Mouse (Mus musculus) forebrain, postnatal 0 days (tissue): ENCODE measurements around the gene Kcns3. TPM values are rescaled to one million over a fixed set of nuclear protein-coding genes. Genes with fewer than 3 reads are reported as not detected.

Experiments used
- ATAC-seq: fragments of 200-750 bp; cut with Nextera tagmentation; 2 replicates; pipeline ENCODE4 v1.8.0; 2017; ENCODE audit warnings: mild to moderate bottlenecking, moderate library complexity
- DNase-seq: peaks from one replicate; pipeline ENCODE4 v3.0.0-alpha.2; 2015
- H3K27ac ChIP-seq: fragments of 300-500 bp; sonication (generic); 2 replicates; pipeline ENCODE4 v1.5.1; 2014; ENCODE audit warnings: low read depth, mild to moderate bottlenecking, antibody characterized with exemption, low read length, moderate library complexity, mixed read lengths
- H3K27me3 ChIP-seq: fragments of 300-500 bp; sonication (generic); 2 replicates; pipeline ENCODE4 v1.6.1; 2014; ENCODE audit warnings: mild to moderate bottlenecking, low read length, mixed read lengths; ENCODE audit not compliant: insufficient read depth
- H3K36me3 ChIP-seq: fragments of 300-500 bp; sonication (generic); 2 replicates; pipeline ENCODE4 v1.6.1; 2014; ENCODE audit warnings: mild to moderate bottlenecking, moderate library complexity; ENCODE audit not compliant: insufficient read depth
- H3K4me1 ChIP-seq: fragments of 300-500 bp; sonication (generic); 2 replicates; pipeline ENCODE4 v1.6.1; 2014; ENCODE audit warnings: antibody characterized with exemption; ENCODE audit not compliant: insufficient read depth
- H3K4me2 ChIP-seq: fragments of 300-500 bp; sonication (generic); 2 replicates; pipeline ENCODE4 v1.6.1; 2014; ENCODE audit warnings: low read depth, mild to moderate bottlenecking, moderate library complexity
- H3K4me3 ChIP-seq: fragments of 300-500 bp; sonication (generic); 2 replicates; pipeline ENCODE4 v1.5.1; 2014; ENCODE audit warnings: low read depth, low read length, mixed read lengths
- H3K9ac ChIP-seq: fragments of 300-500 bp; sonication (generic); 2 replicates; pipeline ENCODE4 v1.6.1; 2014; ENCODE audit warnings: mild to moderate bottlenecking
- H3K9me3 ChIP-seq: fragments of 300-500 bp; sonication (generic); 2 replicates; pipeline ENCODE4 v1.6.1; 2016; ENCODE audit warnings: low read length
- CTCF ChIP-seq: sonication (generic); IDR thresholded peaks from 2 replicates; pipeline ENCODE4 v1.5.1; 2016; ENCODE audit warnings: antibody characterized with exemption, control low read depth, low read depth
- WGBS: fragments of 180-500 bp; shearing (Covaris S2); extraction: QIAGEN DNeasy Blood & Tissue Kit; methylation state at CpG from one replicate; pipeline ENCODE4 v1.1.7; 2014; 5-methylcytosine and 5-hydroxymethylcytosine counted together
- polyA plus RNA-seq: library from polyadenylated mRNA; unstranded; fragments of >200 nt; fragmentation: Nextera tagmentation; extraction: Ambion mirVana; gene quantifications from 2 replicates; pipeline ENCODE4 v1.2.1, GENCODE M21; 2015
- total RNA-seq: library from RNA; depleted of rRNA; stranded (reverse); fragments of >200 nt; gene quantifications from 2 replicates; pipeline ENCODE4 v1.2.3, GENCODE M21; 2014; rRNA removed

Kcns3 gene
- total RNA-seq (2.7 and 3.9 TPM in 2 replicates), polyA plus RNA-seq (1.2 TPM in 2 replicates)

GRCm38 (mm10) chr12:11151015-11151414 lies at the start of gene Kcns3:
Gene Kcns3 (minus strand): TSS chr12:11151056.
- peaks cover 11% of the 10 kb centered on the region; the same call in 1 of the 2 replicates for H3K27me3 ChIP-seq
- H3K9ac ChIP-seq, result peak within 1 kb of the TSS; percentile 52
- 21% methylated on average over 15 of the region's 15 CpGs for WGBS
- no peaks in the 10 kb centered on the region for H3K36me3 ChIP-seq
- H3K4me2 ChIP-seq, result peak within 1 kb of the TSS; percentile 94
- peaks cover 4% of the 10 kb centered on the region; the same call in 1 of the 2 replicates for H3K4me1 ChIP-seq
- TF ChIP-seq CTCF, result no peak
- no peaks in the 10 kb centered on the region for H3K9me3 ChIP-seq
- DNase-seq, result no peak
- 0 out of 2 replicates have a peak within 1 kb of the TSS, but pooled peaks have one; percentile 4 for H3K27ac ChIP-seq
- no peak for ATAC-seq
- H3K4me3 ChIP-seq, result peak within 1 kb of the TSS; percentile 60

GRCm38 (mm10) chr12:11198551-11198950 lies 47.7 kb upstream of the Kcns3 start:
- DNase-seq, result no peak
- WGBS, result 23% methylated on average over 2 of the region's 2 CpGs
- no peak for ATAC-seq

GRCm38 (mm10) chr12:11198026-11198425 lies 47.2 kb upstream of the Kcns3 start:
- Histone ChIP-seq H3K36me3 (no peaks in the 10 kb centered on the region), H3K27ac (no peak overlapping the region), H3K9me3 (no peaks in the 10 kb centered on the region), H3K4me3 (no peak overlapping the region), H3K9ac (no peak overlapping the region), H3K27me3 (no peaks in the 10 kb centered on the region), H3K4me1 (no peaks in the 10 kb centered on the region), H3K4me2 (no peak overlapping the region)
- ATAC-seq, result peak; percentile 38; the same call in 1 of the 2 replicates
- no peak for DNase-seq
- TF ChIP-seq CTCF, result no peak
- WGBS, result 8% methylated on average over 4 of the region's 4 CpGs

More at GRCm38 (mm10) chr12:11198551-11198950, 47.7 kb upstream of the Kcns3 start:
- Histone ChIP-seq H3K4me3 (no peak overlapping the region), H3K4me2 (no peak overlapping the region), H3K4me1 (no peaks in the 10 kb centered on the region), H3K27ac (no peak overlapping the region), H3K36me3 (no peaks in the 10 kb centered on the region), H3K9me3 (no peaks in the 10 kb centered on the region), H3K27me3 (no peaks in the 10 kb centered on the region), H3K9ac (no peak overlapping the region)
- no peak for TF ChIP-seq CTCF

- no peak overlapping the region for H3K4me2 ChIP-seq
Measured at GRCm38 (mm10) chr12:11196830-11197229, 46.0 kb upstream of the Kcns3 start.

GRCm38 (mm10) chr12:11196142-11196597 lies 45.3 kb upstream of the Kcns3 start:
- peak; percentile 80 for TF ChIP-seq CTCF
- Histone ChIP-seq H3K4me3 (no peak overlapping the region; the same call in 1 of the 2 replicates), H3K36me3 (no peaks in the 10 kb centered on the region), H3K27ac (no peak overlapping the region), H3K9me3 (no peaks in the 10 kb centered on the region), H3K4me2 (peak overlapping the region; percentile 32), H3K4me1 (no peaks in the 10 kb centered on the region), H3K27me3 (no peaks in the 10 kb centered on the region), H3K9ac (no peak overlapping the region)
- ATAC-seq (peak; percentile 86), DNase-seq (peak; percentile 67)
- 9% methylated on average over 17 of the region's 19 CpGs for WGBS

More at GRCm38 (mm10) chr12:11196830-11197229, 46.0 kb upstream of the Kcns3 start:
- WGBS, result 49% methylated on average over 5 of the region's 5 CpGs
- no peak overlapping the region for H3K4me3 ChIP-seq
- ATAC-seq, result no peak
- H3K9ac ChIP-seq, result no peak overlapping the region
- no peak for TF ChIP-seq CTCF
- H3K9me3 ChIP-seq, result no peaks in the 10 kb centered on the region
- no peaks in the 10 kb centered on the region for H3K27me3 ChIP-seq
- H3K4me1 ChIP-seq, result no peaks in the 10 kb centered on the region
- H3K36me3 ChIP-seq, result no peaks in the 10 kb centered on the region
- DNase-seq, result no peak
- H3K27ac ChIP-seq, result no peak overlapping the region

DNA sequence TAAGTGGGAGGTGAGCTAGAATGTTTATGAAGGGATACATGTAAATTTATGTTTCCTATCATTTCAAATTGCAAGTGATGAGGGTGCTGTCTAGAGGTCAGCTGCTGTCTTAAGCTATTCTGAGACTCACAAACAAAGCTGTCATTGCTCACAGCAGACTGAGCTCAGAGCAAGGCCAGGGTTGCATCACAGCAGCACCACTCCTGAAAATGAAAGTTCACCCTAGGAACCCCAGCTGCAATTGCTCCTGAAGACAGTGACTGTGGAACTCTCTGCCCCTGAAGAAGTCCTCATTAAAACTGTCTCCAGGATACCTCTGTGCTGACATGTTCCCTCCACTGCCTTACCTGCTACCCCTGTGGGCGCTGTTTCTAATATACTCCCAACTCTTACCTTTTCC lies 44.2 kb upstream of the Kcns3 start:
- TF ChIP-seq CTCF, result no peak
- no peaks in the 10 kb centered on the region for H3K9me3 ChIP-seq
- no peaks in the 10 kb centered on the region for H3K27me3 ChIP-seq
- H3K4me2 ChIP-seq, result no peak overlapping the region
- H3K36me3 ChIP-seq, result no peaks in the 10 kb centered on the region
- H3K4me1 ChIP-seq, result no peaks in the 10 kb centered on the region
- 88% methylated on average over 1 of the region's 1 CpGs for WGBS
- H3K9ac ChIP-seq, result no peak overlapping the region
- ATAC-seq, result no peak
- no peak overlapping the region for H3K27ac ChIP-seq
- no peak for DNase-seq
- H3K4me3 ChIP-seq, result no peak overlapping the region

DNA sequence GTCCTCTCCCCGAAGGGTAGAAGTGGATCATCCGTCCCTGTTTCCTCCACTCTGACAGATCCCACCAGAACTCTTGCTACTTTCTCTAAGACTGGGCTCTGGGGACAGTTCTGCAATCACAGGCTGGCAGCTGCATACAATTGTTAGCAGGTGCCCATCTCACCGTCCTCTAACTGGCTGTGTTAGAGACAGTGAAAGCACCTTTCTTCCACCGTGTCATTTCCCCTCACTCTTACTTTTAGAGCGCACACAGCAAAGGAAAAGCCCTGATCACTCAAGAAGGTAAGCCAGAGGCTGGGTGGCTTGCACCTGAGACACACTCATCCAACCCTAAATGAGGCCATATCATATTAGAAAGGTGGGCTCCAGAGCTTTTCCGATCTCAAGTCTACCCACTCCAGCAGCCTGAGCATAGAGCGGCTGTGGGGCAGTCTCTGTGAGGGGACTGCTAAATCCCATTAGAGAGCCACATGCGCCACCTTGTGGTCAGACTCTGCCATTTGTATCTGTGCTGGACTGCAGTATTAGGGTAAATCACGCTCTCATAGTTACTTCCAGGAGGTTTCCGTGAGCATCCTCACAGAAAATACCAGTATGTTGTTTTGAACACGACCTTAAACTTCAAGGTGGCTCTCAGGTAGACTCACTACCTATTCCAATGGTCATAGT lies 27.8 kb upstream of the Kcns3 start:
- peak; percentile 94 for DNase-seq
- Histone ChIP-seq H3K4me1 (0 out of 2 replicates have a peak, but pooled peaks cover 2% of the 10 kb centered on the region), H3K4me3 (no peak overlapping the region), H3K9ac (no peak overlapping the region), H3K9me3 (no peaks in the 10 kb centered on the region), H3K27ac (no peak overlapping the region), H3K27me3 (no peaks in the 10 kb centered on the region), H3K4me2 (peak overlapping the region; percentile 23; the same call in 1 of the 2 replicates), H3K36me3 (no peaks in the 10 kb centered on the region)
- WGBS, result 30% methylated on average over 11 of the region's 11 CpGs
- peak; percentile 95 for ATAC-seq
- peak; percentile 96 for TF ChIP-seq CTCF
